Mouse (Mus musculus) adrenal gland, adult 8-10 months (tissue): ENCODE measurements around the gene Cdh6. TPM values are rescaled to one million over a fixed set of nuclear protein-coding genes. Genes with fewer than 3 reads are reported as not detected.
A peak's percentile ranks its signal among the peaks of the same experiment; 100 is the strongest.

Experiments
- DNase-seq: peaks from one replicate; pipeline ENCODE4 v3.0.0; 2022
- total RNA-seq, 4 experiments: library from RNA; stranded (reverse); gene quantifications; 2 replicates each; pipeline ENCODE4 v1.2.4; 2022

Gene Cdh6
- total RNA-seq = 10 to 100 TPM; 15.5 to 20.4 (median 17.0) TPM

DNA sequence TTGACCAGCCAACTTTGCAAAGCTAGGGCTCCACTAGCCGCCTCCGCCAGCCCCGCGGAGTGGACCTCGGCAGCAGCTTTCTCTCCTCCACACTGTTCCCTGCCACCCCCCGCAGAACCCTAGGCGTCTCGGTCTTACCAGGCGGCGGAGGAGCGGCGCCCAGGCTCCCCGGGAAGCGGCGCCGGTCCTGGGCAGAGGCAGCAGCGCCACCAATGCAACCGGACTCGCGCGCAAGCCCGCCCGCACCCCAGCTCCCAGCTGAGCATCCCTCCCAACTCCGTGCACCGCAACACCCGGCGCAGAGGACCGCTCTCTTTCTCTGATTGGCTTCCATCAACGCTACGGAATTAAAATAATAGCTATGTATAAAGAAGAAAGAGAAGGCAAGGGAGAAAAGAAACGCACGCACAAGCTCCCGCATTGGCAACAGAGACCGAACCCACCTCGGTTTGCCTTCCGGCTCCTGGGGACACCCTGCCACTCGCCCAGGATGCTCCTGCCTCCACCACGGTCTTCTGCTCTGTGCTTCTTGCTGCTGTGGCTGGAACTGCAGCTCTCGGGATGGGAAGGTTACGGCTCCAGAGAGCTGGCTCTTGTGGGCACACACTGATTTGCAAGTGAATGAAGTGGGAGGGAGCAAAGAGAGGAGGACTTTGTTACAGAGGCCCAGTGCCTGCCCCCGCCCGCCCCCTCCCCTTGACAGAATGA, at the start of gene Cdh6:
Cdh6 (minus strand) TSS at position 605 of the 708 bp plus-strand sequence.
- peak; percentile 63 for DNase-seq

GRCm38 (mm10) chr15:13219727-13220454, 46.4 kb upstream of the Cdh6 start:
- no peak for DNase-seq

GRCm38 (mm10) chr15:13217800-13218199, 44.3 kb upstream of the Cdh6 start:
- DNase-seq = no peak

GRCm38 (mm10) chr15:13217161-13217560, 43.7 kb upstream of the Cdh6 start:
- DNase-seq = no peak

DNA sequence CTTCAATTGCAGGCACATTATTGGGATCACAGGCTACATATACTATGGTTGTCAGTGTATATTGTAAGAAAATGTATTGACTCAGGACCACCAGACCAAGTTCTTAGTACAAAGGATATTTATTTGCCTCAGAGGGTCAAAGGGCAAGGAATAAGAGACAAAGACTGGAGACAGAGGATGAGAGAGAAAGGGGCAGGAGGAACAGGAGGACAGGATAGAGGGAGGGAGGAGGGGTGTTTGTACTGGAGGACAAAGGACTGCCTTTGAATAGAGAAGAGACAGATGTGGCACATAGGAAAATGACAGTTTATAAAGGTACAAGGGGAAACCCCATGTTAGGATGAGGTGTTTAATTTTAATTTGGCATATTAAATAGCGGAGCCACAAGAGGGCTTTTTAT, 39.5 kb upstream of the Cdh6 start:
- no peak for DNase-seq

- DNase-seq = no peak
These were observed 38.7 kb upstream of the Cdh6 start for GRCm38 (mm10) chr15:13212027-13212685.

DNA sequence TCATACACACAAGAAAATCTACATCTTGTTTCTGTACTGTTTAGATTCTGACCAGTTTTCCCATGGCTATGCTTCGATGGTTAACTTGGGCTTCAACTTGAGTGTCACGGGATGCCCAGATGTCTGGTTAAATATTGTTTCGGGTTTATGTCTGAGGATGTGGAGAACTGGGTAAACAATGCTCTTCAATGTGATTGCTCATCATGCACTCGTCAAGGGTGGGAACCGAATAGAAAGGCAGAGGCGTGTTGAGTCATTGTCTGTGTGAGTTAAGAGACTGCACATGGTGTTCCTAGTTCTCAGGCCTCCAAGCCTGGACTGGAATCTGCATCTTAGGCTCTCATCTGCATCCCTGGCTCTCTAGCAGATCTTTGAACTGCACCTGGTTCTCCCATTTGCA, 36.7 kb upstream of the Cdh6 start:
- DNase-seq = no peak

DNA sequence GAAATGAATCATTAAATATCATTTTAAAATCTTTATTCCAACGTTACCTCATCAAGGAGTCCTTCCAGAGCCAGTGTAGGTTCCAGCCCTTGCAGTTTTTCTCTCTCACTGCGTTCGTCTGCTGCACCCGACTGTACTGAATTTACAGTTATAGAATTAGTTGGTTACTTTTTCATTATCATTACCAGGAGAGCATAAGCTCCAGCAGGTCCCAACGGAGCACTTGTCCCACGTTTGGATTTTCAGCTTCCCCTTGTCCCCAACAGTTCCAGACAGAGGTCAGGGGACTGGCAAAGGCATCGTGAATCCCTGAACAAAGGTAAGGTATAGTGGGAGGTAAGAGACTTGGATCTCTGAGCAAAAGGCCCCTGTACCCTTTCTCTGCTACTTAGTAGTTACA, 35.2 kb upstream of the Cdh6 start:
- no peak for DNase-seq

DNA sequence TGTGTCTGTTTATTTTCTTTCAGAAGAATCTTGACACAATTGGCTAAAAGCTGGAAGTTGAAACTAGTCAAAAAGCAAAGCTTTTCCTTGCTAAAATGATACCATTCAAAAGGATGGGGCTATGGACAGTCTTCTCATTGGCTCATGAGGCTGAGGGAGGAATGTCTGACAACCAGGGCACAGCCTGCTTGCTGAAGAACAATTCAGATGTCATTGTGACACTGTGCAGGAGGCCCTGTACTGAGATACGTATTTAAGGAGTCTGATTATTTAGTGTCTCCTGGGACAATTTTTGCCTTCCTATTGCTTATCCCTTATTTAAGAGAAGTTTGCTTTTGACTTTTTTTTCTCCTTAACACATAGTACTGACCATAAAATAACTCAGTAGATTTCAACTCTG, 22.8 kb upstream of the Cdh6 start:
- DNase-seq = no peak

- no peak for DNase-seq
These were observed 20.6 kb upstream of the Cdh6 start for GRCm38 (mm10) chr15:13194048-13194447.

DNA sequence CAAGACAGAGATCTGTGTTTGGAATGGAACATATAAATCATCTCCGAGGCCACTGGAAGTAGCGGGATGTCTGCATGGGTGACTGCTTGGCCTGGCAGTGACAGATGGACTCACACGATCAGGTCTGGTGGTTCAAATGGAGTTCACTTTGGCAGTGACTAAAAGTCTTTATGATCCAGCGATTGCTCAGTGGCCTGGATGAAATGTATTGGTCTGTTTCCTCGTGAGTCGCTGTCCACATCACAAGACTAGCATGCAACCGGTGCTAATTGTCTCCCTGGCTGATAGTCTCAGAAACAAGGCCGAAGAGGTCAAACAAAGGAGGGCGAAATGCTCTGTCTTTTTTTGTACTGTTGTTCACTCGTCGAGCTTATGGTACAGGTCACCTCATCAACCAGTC, 19.6 kb upstream of the Cdh6 start:
- no peak for DNase-seq

- no peak for DNase-seq
These were observed 10.2 kb upstream of the Cdh6 start for GRCm38 (mm10) chr15:13183661-13184060.

- DNase-seq = no peak
These were observed 8.0 kb upstream of the Cdh6 start for GRCm38 (mm10) chr15:13181430-13181829.

DNA sequence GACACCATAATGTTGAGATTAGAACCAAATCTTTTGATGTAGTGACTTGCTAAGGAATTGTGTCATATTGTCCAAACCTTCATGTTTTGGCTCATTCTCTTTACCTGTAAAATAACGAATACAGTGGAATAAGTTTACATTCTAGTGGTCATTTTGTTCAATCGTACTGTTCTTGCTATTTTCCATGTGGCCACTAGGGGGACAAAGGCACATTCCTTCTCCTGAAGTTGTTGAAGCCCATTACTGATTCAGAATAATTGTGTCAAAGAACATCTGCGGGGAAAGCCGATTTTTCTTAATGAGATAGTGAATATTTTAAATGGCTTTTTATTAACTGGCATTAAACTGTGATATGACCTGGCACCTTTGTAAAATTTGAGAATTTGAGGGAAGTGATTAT, 7.5 kb upstream of the Cdh6 start:
- no peak for DNase-seq

- no peak for DNase-seq
These were observed 2.5 kb upstream of the Cdh6 start for GRCm38 (mm10) chr15:13175978-13176377.

- DNase-seq = no peak
These were observed 1.1 kb upstream of the Cdh6 start for GRCm38 (mm10) chr15:13174618-13174980.

DNA sequence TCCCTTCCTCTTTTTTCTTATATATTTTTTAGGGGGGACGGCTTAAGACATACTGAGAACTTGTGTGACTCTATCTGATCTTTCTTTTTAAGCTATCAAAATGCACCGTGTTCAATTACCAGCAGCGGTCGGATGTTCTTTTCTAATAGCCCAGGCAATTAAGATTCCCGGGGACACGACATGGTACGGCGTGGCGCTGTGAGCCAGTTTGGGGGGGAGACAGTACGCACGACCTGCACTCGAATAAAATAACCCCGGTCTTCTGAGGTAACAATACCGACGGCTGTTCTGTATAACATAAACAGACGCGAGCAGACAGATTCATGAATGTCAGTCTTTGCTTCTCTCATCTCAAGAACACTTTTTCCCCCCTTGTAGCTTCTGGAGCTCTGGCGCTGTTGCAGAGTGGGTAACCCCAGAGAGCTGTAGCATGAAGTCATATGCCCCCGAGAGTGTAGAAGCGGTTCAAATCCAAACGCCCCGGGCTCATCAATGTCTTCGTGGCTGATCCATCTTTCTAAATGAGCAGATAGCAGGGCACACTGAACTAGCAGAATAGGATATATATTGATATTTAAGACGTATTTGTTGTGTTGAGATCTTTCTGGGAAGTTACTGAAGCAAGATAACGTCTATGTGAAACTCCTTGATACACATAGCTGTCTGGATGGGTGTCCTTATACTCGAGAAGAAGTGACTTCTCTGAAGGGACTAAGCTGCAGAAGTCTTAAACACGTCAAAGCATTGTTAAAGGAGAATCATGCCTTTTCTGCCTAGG, 554 bp upstream of the Cdh6 start:
- no peak for DNase-seq

DNA sequence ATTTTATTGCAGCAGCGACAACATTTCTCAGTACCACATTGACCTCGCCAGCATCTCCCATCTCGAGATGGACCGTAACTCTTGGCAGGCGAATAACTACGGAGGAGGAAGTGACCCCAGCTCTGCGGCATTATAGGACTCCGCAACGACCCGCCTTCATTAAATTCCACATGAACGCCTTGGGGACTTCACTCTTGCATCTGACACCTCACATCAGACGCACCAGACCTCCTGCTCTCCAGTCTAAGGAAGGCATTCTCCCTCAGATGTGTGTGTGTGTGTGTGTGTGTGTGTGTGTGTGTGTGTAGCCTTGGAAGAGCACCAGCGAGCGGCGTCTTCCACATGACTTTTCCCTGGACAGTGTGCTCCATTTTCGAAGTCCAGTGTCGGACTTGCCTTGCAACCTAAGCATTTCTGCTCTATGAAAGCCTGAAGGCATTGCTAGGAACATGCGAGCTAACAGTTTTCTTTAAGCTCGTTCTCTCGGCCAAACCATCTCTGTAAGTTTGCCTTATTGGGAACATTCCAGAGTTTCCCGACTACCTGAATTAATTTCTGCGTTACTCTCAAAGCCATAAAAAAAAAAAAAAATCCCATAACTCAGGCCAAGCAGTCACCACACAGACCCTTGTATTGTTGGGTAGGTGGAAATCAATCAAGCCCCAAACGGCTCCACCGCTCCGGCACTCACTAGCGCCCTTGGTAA, 957 bp downstream of the Cdh6 start:
- no peak for DNase-seq

DNA sequence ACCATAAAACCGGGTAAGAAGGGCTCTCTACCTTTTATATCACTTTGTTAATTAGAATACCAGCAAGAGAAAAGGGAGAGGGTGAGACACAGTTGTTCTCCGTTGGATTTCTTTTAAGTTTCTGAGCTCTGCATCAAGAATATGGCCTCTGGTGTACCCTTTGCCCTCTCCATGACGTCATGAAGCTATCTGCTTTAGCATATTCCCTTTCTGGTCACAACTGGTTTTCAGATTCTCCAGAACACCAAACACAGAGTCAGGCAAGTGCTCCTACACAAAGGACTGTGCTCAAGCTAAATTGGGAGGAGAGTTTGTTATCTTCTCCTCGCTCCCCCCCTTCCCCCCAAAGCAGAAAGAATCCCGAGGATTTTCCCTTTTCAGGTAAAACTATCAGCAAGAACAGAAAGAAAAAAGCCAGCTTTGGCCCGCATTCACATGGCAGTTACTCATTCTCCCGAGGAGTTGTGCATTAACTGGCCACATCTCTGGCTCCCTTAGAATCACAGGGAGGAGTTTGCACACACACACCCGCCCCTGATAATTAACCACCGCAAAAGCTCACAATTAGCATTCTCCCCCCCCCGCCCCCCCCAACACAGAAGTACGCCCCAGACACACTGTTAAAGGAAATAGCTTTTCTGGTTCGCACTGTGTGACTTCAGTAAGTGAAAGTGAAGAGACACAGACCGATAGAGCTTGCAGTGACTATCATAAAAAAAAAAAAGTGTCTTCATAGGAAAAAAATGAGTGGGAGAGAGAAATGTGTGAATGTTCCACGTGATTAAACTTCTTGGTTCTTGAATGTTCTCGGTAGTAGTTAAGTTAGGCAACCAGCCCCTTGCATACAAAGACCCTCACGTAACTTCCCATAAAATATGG, 1.8 kb downstream of the Cdh6 start:
- DNase-seq = no peak

DNA sequence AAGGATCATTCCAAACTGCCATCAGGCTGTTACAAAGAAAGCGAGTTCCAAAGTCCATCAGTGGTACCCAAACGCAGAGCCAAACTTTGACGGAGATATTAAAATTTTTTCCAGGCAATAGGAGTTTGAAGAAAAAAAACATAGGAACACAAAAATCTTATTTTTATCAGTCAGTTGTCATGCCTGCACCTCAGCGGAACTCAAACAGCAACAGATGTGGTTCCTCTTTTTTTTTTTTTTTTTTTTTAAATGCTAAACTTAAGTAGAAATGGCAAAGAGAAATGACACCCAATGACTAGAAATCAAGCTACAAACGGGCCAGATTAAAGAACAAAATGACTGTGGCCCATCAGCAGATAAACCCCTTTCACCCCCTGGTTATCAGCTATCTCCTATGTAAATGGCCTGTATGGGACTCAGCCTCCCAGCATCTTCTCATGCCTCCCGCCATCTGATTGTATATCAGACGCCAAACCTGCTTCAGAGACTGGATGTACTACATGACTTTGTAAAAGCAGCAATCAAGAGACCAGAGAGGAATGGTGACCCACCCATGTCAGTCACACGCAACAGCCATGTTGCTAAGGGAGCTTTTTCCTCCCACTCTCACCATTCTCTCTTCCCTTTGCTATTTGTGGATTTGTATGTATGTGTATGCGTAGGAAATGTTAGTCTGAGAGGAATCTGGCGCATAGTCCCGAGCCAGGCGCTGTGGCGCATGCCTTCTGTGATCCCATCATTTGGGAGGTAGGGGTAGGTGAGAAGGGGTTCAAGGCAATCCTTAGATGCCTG, 8.2 kb downstream of the Cdh6 start:
- DNase-seq = no peak
